Mouse (Mus musculus) kidney, postnatal 4 days (tissue): ENCODE measurements around the gene Kcnq1.

Experiments
- DNase-seq, 2 experiments: peaks; one replicate each; pipeline ENCODE4 v3.0.0; 2021; ENCODE audit warnings: mixed read lengths in 2 of 2

The Kcnq1 gene

GRCm38 (mm10) chr7:143187181-143187580 lies 81.0 kb downstream of the Kcnq1 start:
- DNase-seq = no peak

- no peak for DNase-seq
These were observed 82.4 kb downstream of the Kcnq1 start for GRCm38 (mm10) chr7:143188589-143188988.

- DNase-seq = no peak
These were observed 84.0 kb downstream of the Kcnq1 start for GRCm38 (mm10) chr7:143189965-143190722.

- peak in 1 of 2 experiments; percentile 15 for DNase-seq
These were observed 84.7 kb downstream of the Kcnq1 start for GRCm38 (mm10) chr7:143190911-143191310.

GRCm38 (mm10) chr7:143192392-143192791 lies 86.2 kb downstream of the Kcnq1 start:
- peak in 1 of 2 experiments; percentile 0 for DNase-seq

- no peak for DNase-seq
These were observed 87.9 kb downstream of the Kcnq1 start for GRCm38 (mm10) chr7:143194064-143194463.

- DNase-seq = no peak
These were observed 91.8 kb downstream of the Kcnq1 start for GRCm38 (mm10) chr7:143197951-143198440.

GRCm38 (mm10) chr7:143198443-143198842 lies 92.3 kb downstream of the Kcnq1 start:
- no peak for DNase-seq

GRCm38 (mm10) chr7:143201255-143201654 lies 95.1 kb downstream of the Kcnq1 start:
- no peak for DNase-seq

GRCm38 (mm10) chr7:143203897-143204296 lies 97.7 kb downstream of the Kcnq1 start:
- no peak for DNase-seq

GRCm38 (mm10) chr7:143207044-143207443 lies 100.9 kb downstream of the Kcnq1 start:
- no peak for DNase-seq

- DNase-seq = no peak
These were observed 104.6 kb downstream of the Kcnq1 start for GRCm38 (mm10) chr7:143210796-143211195.

GRCm38 (mm10) chr7:143251206-143251605 lies 145.0 kb downstream of the Kcnq1 start:
- DNase-seq = no peak

GRCm38 (mm10) chr7:143253126-143253871 lies 147.1 kb downstream of the Kcnq1 start:
- no peak for DNase-seq

- DNase-seq = no peak
These were observed 148.7 kb downstream of the Kcnq1 start for GRCm38 (mm10) chr7:143254901-143255300.

GRCm38 (mm10) chr7:143261246-143261645 lies 155.1 kb downstream of the Kcnq1 start:
- no peak for DNase-seq

GRCm38 (mm10) chr7:143263557-143263956 lies 157.4 kb downstream of the Kcnq1 start:
- DNase-seq = no peak

GRCm38 (mm10) chr7:143263966-143264365 lies 157.8 kb downstream of the Kcnq1 start:
- no peak for DNase-seq

- DNase-seq = no peak
These were observed 159.2 kb downstream of the Kcnq1 start for GRCm38 (mm10) chr7:143265386-143265785.

GRCm38 (mm10) chr7:143265829-143266438 lies 159.8 kb downstream of the Kcnq1 start:
- DNase-seq = no peak

- no peak for DNase-seq
These were observed 167.6 kb downstream of the Kcnq1 start for GRCm38 (mm10) chr7:143273747-143274146.

GRCm38 (mm10) chr7:143275030-143275429 lies 168.9 kb downstream of the Kcnq1 start:
- DNase-seq = no peak

GRCm38 (mm10) chr7:143283625-143284024 lies 177.5 kb downstream of the Kcnq1 start:
- no peak for DNase-seq
